Mouse (Mus musculus): Measurements from ENCODE around the gene Smarcd3. TPM values are rescaled to one million over a fixed set of nuclear protein-coding genes. Genes with fewer than 3 reads are reported as not detected.

Smarcd3 gene
- total and polyA plus RNA-seq, 3 experiments: 0.22 TPM; not detected in 2

DNA sequence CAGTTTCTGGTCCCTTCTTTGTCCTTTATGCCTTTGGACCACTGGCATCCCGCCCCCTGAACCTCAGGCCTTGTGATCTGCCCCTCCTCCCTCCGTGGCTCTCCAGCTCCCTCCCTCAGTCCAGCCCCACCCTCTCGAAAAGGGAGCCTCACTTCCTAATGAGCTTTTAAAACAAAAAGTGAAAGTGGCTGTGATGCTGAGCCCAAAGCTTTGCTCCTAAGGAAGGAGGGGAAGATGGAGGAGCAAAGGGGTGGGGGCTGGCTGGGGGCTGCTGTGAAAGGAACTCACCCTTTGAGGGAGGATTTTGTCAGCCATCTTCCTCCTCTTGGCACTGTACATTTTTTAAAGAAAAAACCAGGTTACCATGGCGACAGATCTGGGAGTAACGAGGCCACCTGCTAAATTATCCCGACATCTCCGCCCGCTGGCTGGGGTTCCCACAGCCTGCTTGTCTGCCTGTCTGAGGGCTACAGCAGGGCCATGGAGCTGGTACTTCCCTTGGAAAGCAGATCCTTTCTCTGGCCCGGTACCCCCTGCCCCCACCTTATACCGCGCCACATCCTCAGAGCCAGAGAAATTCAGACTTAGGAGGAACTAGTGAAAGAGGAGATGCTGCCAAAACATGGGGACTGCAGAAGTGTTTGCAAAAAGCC lies 27.6 kb downstream of the Smarcd3 start:
- ATAC-seq (ENCODE audit: extremely low read depth, insufficient number of reproducible peaks, low FRiP score, poor library complexity, severe bottlenecking): no peak
- no peak overlapping the region for H3K4me3 ChIP-seq (ENCODE audit: low read depth, low read length)

DNA sequence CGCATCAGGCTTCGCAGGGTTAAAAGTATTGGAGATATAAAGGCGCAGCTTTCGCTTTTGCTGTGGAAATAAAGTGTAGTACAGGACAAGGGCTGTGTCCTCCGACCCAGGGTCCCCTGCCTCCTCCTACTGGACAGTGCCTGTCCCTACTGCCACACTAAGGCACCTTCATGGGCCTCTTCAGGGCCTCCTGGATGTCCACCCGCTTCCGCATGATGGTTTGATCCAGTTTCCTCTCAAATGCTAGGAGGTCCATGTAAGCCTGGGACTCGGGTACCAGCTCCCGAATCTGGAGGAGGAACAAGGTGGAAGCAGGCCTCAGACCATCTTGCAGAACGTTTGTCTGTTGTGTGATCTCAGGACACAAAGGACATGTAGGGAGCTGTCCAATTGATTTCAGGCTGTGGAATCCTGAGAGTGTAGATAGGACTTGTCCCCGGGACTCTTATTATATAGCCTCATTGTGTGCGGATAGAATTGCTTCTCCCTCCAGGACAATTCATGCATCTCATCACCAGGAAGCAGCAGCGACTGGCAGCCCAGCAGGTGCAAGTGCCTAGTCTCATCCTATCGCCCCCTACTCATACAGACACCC lies 28.3 kb downstream of the Smarcd3 start:
- Histone ChIP-seq H3K36me3 (replicated peaks) (peaks cover 48% of the 10 kb centered on the region), H3K27me3 (ENCODE audit: insufficient read depth, low read length) (peaks cover 32% of the 10 kb centered on the region), H3K9me3 (replicated peaks) (no peaks in the 10 kb centered on the region), H3K4me1 (ENCODE audit: insufficient read depth, low read depth, low read length) (peaks cover 17% of the 10 kb centered on the region), H3K4me3 (ENCODE audit: low read depth, low read length) (no peak overlapping the region)
- DNase-seq (ENCODE audit: low spot score) (no peak), ATAC-seq (ENCODE audit: extremely low read depth, insufficient number of reproducible peaks, low FRiP score, poor library complexity, severe bottlenecking) (no peak)
- TF ChIP-seq CTCF (IDR thresholded peaks at IDR 0.05; ENCODE audit: low read depth, low read length): no peak
- TF ChIP-seq TAL1 (conservative IDR thresholded peaks at IDR 0.05; ENCODE audit: low read depth, low read length): no peak
- TF ChIP-seq POLR2AphosphoS5 (IDR thresholded peaks at IDR 0.05; ENCODE audit: insufficient replicate concordance, low read depth, low read length): no peak
- TF ChIP-seq GATA2 (IDR thresholded peaks at IDR 0.05; ENCODE audit: borderline replicate concordance, low read depth, low read length): no peak
- no peak for TF ChIP-seq GATA1 (IDR thresholded peaks at IDR 0.05; ENCODE audit: borderline replicate concordance, low read length)

More for the DNA sequence above, 27.6 kb downstream of the Smarcd3 start:
- Histone ChIP-seq H3K27me3 (ENCODE audit: insufficient read depth, low read length) (peaks cover 40% of the 10 kb centered on the region), H3K4me1 (ENCODE audit: insufficient read depth, low read depth, low read length) (peaks cover 17% of the 10 kb centered on the region), H3K9me3 (replicated peaks) (no peaks in the 10 kb centered on the region), H3K36me3 (replicated peaks) (peaks cover 40% of the 10 kb centered on the region)
- no peak for DNase-seq (ENCODE audit: low spot score)
- TF ChIP-seq TAL1 (conservative IDR thresholded peaks at IDR 0.05; ENCODE audit: low read depth, low read length) (no peak), GATA2 (IDR thresholded peaks at IDR 0.05; ENCODE audit: borderline replicate concordance, low read depth, low read length) (no peak), GATA1 (IDR thresholded peaks at IDR 0.05; ENCODE audit: borderline replicate concordance, low read length) (no peak)

GRCm38 (mm10) chr5:24595261-24595660 lies 28.9 kb downstream of the Smarcd3 start:
- peaks cover 29% of the 10 kb centered on the region for H3K27me3 ChIP-seq (ENCODE audit: insufficient read depth, low read length)
- peaks cover 17% of the 10 kb centered on the region for H3K4me1 ChIP-seq (ENCODE audit: insufficient read depth, low read depth, low read length)
- no peaks in the 10 kb centered on the region for H3K9me3 ChIP-seq (replicated peaks)
- no peak for TF ChIP-seq POLR2AphosphoS5 (IDR thresholded peaks at IDR 0.05; ENCODE audit: insufficient replicate concordance, low read depth, low read length)
- TF ChIP-seq CTCF (IDR thresholded peaks at IDR 0.05; ENCODE audit: low read depth, low read length): no peak
- no peak for TF ChIP-seq TAL1 (conservative IDR thresholded peaks at IDR 0.05; ENCODE audit: low read depth, low read length)
- TF ChIP-seq GATA1 (IDR thresholded peaks at IDR 0.05; ENCODE audit: borderline replicate concordance, low read length): no peak
- peaks cover 54% of the 10 kb centered on the region for H3K36me3 ChIP-seq (replicated peaks)
- ATAC-seq (ENCODE audit: extremely low read depth, insufficient number of reproducible peaks, low FRiP score, poor library complexity, severe bottlenecking) (no peak), DNase-seq (ENCODE audit: low spot score) (no peak)
- H3K4me3 ChIP-seq (ENCODE audit: low read depth, low read length): no peak overlapping the region

DNA sequence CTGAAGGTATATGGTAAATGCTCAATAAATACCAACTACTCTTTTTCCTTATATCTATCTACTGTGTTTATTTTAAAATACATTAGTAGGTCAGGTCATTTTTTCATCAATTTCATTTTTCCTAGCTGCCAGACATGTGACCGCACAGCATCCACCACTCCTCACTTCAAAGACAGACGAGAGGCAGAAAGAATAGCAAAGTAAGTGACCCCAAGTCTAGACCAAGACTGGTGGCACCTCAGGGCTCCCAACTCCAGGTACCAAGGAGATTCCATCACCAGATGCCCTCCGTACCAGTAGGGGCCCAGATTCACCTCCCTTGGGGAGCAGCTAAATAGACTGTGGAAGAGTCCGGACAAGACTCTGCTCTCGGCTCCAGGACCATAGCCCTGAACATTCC lies 29.9 kb downstream of the Smarcd3 start:
- DNase-seq (ENCODE audit: low spot score) (no peak), ATAC-seq (ENCODE audit: extremely low read depth, insufficient number of reproducible peaks, low FRiP score, poor library complexity, severe bottlenecking) (no peak)
- H3K4me1 ChIP-seq (ENCODE audit: insufficient read depth, low read depth, low read length): peaks cover 18% of the 10 kb centered on the region
- TF ChIP-seq TAL1 (conservative IDR thresholded peaks at IDR 0.05; ENCODE audit: low read depth, low read length) (no peak), GATA1 (IDR thresholded peaks at IDR 0.05; ENCODE audit: borderline replicate concordance, low read length) (no peak), GATA2 (IDR thresholded peaks at IDR 0.05; ENCODE audit: borderline replicate concordance, low read depth, low read length) (no peak), POLR2AphosphoS5 (IDR thresholded peaks at IDR 0.05; ENCODE audit: insufficient replicate concordance, low read depth, low read length) (no peak), CTCF (IDR thresholded peaks at IDR 0.05; ENCODE audit: low read depth, low read length) (no peak)
- H3K27me3 ChIP-seq (ENCODE audit: insufficient read depth, low read length): peaks cover 21% of the 10 kb centered on the region
- H3K9me3 ChIP-seq (replicated peaks): no peaks in the 10 kb centered on the region
- peaks cover 63% of the 10 kb centered on the region for H3K36me3 ChIP-seq (replicated peaks)
- no peak overlapping the region for H3K4me3 ChIP-seq (ENCODE audit: low read depth, low read length)

- no peak for DNase-seq (ENCODE audit: low spot score)
- TF ChIP-seq TAL1 (conservative IDR thresholded peaks at IDR 0.05; ENCODE audit: low read depth, low read length) (no peak), POLR2AphosphoS5 (IDR thresholded peaks at IDR 0.05; ENCODE audit: insufficient replicate concordance, low read depth, low read length) (no peak), GATA2 (IDR thresholded peaks at IDR 0.05; ENCODE audit: borderline replicate concordance, low read depth, low read length) (no peak), CTCF (IDR thresholded peaks at IDR 0.05; ENCODE audit: low read depth, low read length) (no peak), GATA1 (IDR thresholded peaks at IDR 0.05; ENCODE audit: borderline replicate concordance, low read length) (no peak)
These were observed 30.3 kb downstream of the Smarcd3 start for GRCm38 (mm10) chr5:24593928-24594327.

GRCm38 (mm10) chr5:24593230-24593629 lies 31.0 kb downstream of the Smarcd3 start:
- TF ChIP-seq POLR2AphosphoS5 (IDR thresholded peaks at IDR 0.05; ENCODE audit: insufficient replicate concordance, low read depth, low read length): no peak
- no peak for TF ChIP-seq CTCF (IDR thresholded peaks at IDR 0.05; ENCODE audit: low read depth, low read length)
- TF ChIP-seq GATA2 (IDR thresholded peaks at IDR 0.05; ENCODE audit: borderline replicate concordance, low read depth, low read length): no peak
- no peak for TF ChIP-seq GATA1 (IDR thresholded peaks at IDR 0.05; ENCODE audit: borderline replicate concordance, low read length)
- TF ChIP-seq TAL1 (conservative IDR thresholded peaks at IDR 0.05; ENCODE audit: low read depth, low read length): no peak
- no peak for ATAC-seq (ENCODE audit: extremely low read depth, insufficient number of reproducible peaks, low FRiP score, poor library complexity, severe bottlenecking)
- no peaks in the 10 kb centered on the region for H3K9me3 ChIP-seq (replicated peaks)
- H3K4me1 ChIP-seq (ENCODE audit: insufficient read depth, low read depth, low read length): peaks cover 17% of the 10 kb centered on the region
- DNase-seq (ENCODE audit: low spot score): no peak
- peaks cover 11% of the 10 kb centered on the region for H3K27me3 ChIP-seq (ENCODE audit: insufficient read depth, low read length)
- H3K4me3 ChIP-seq (ENCODE audit: low read depth, low read length): no peak overlapping the region
- peaks cover 74% of the 10 kb centered on the region for H3K36me3 ChIP-seq (replicated peaks)

More at GRCm38 (mm10) chr5:24593928-24594327, 30.3 kb downstream of the Smarcd3 start:
- H3K9me3 ChIP-seq (replicated peaks): no peaks in the 10 kb centered on the region
- H3K36me3 ChIP-seq (replicated peaks): peaks cover 68% of the 10 kb centered on the region
- H3K27me3 ChIP-seq (ENCODE audit: insufficient read depth, low read length): peaks cover 17% of the 10 kb centered on the region
- H3K4me1 ChIP-seq (ENCODE audit: insufficient read depth, low read depth, low read length): peaks cover 20% of the 10 kb centered on the region
- no peak overlapping the region for H3K4me3 ChIP-seq (ENCODE audit: low read depth, low read length)
- ATAC-seq (ENCODE audit: extremely low read depth, insufficient number of reproducible peaks, low FRiP score, poor library complexity, severe bottlenecking): no peak
